Mouse (Mus musculus) embryonic facial prominence, embryonic 15.5 days (tissue): ENCODE results near the gene Gpr3. TPM values are rescaled to one million over a fixed set of nuclear protein-coding genes. Genes with fewer than 3 reads are reported as not detected.
A peak's percentile ranks its signal among the peaks of the same experiment; 100 is the strongest.

ENCODE experiments used
- ATAC-seq: fragments of 200-750 bp; cut with Nextera tagmentation; 2 replicates; pipeline ENCODE4 v1.8.0; 2017; ENCODE audit warnings: low read depth, moderate TSS enrichment; ENCODE audit not compliant: insufficient number of reproducible peaks, low FRiP score, low TSS enrichment
- H3K27ac ChIP-seq: fragments of 300-500 bp; sonication (generic); replicated peaks from 2 replicates; pipeline ENCODE4 v1.5.1; 2015; ENCODE audit warnings: mild to moderate bottlenecking, inconsistent platforms
- H3K27me3 ChIP-seq: fragments of 300-500 bp; sonication (generic); 2 replicates; pipeline ENCODE4 v1.6.1; 2015; ENCODE audit warnings: inconsistent platforms
- H3K36me3 ChIP-seq: fragments of 300-500 bp; sonication (generic); 2 replicates; pipeline ENCODE4 v1.6.1; 2015; ENCODE audit warnings: mild to moderate bottlenecking, inconsistent platforms
- H3K4me1 ChIP-seq: fragments of 300-500 bp; sonication (generic); 2 replicates; pipeline ENCODE4 v1.6.1; 2015; ENCODE audit warnings: inconsistent platforms
- H3K4me2 ChIP-seq: fragments of 300-500 bp; sonication (generic); replicated peaks from 2 replicates; pipeline ENCODE4 v1.6.1; 2015; ENCODE audit warnings: mild to moderate bottlenecking, inconsistent platforms
- H3K4me3 ChIP-seq: fragments of 300-500 bp; sonication (generic); replicated peaks from 2 replicates; pipeline ENCODE4 v1.5.1; 2015; ENCODE audit warnings: mild to moderate bottlenecking, inconsistent platforms
- H3K9ac ChIP-seq: fragments of 300-500 bp; sonication (generic); 2 replicates; pipeline ENCODE4 v1.6.1; 2015; ENCODE audit warnings: inconsistent platforms
- H3K9me3 ChIP-seq: fragments of 300-500 bp; sonication (generic); replicated peaks from 2 replicates; pipeline ENCODE4 v1.6.1; 2016; ENCODE audit warnings: inconsistent platforms
- WGBS: fragments of 180-500 bp; shearing (Covaris S2); methylation state at CpG from one replicate; pipeline ENCODE4 v1.1.7; 2015; 5-methylcytosine and 5-hydroxymethylcytosine counted together
- polyA plus RNA-seq: library from polyadenylated mRNA; unstranded; fragments of >200 nt; fragmentation: Nextera tagmentation; extraction: Ambion mirVana; gene quantifications from 2 replicates; pipeline ENCODE4 v1.2.1, GENCODE M21; 2015

The Gpr3 gene
- polyA plus RNA-seq, 1 experiment from 2014 or later, result 0.24 TPM

- 61% methylated on average over 13 of the region's 13 CpGs for WGBS
- H3K9ac ChIP-seq, result no peak overlapping the region
- no peak for ATAC-seq
- H3K9me3 ChIP-seq, result no peaks in the 10 kb centered on the region
- no peak overlapping the region for H3K4me3 ChIP-seq
- H3K4me2 ChIP-seq, result no peak overlapping the region
- peaks cover 77% of the 10 kb centered on the region for H3K27me3 ChIP-seq
- no peak overlapping the region for H3K27ac ChIP-seq
- H3K36me3 ChIP-seq, result no peaks in the 10 kb centered on the region
- peaks cover 22% of the 10 kb centered on the region for H3K4me1 ChIP-seq
Observed at GRCm38 (mm10) chr4:133247806-133248449, 35.6 kb upstream of the Gpr3 start.

- Histone ChIP-seq H3K4me3 (no peak overlapping the region), H3K27me3 (peaks cover 81% of the 10 kb centered on the region), H3K36me3 (no peaks in the 10 kb centered on the region), H3K27ac (no peak overlapping the region), H3K4me1 (peaks cover 24% of the 10 kb centered on the region), H3K4me2 (no peak overlapping the region), H3K9me3 (no peaks in the 10 kb centered on the region), H3K9ac (no peak overlapping the region)
- ATAC-seq, result no peak
- 26% methylated on average over 15 of the region's 15 CpGs for WGBS
Observed at GRCm38 (mm10) chr4:133247072-133247471, 34.7 kb upstream of the Gpr3 start.

- WGBS, result 60% methylated on average over 1 of the region's 1 CpGs
- Histone ChIP-seq H3K4me3 (no peak overlapping the region), H3K27me3 (peaks cover 55% of the 10 kb centered on the region), H3K27ac (no peak overlapping the region), H3K4me2 (no peak overlapping the region), H3K4me1 (peaks cover 17% of the 10 kb centered on the region), H3K9ac (no peak overlapping the region), H3K9me3 (no peaks in the 10 kb centered on the region), H3K36me3 (no peaks in the 10 kb centered on the region)
- no peak for ATAC-seq
Observed at GRCm38 (mm10) chr4:133244289-133244688, 32.0 kb upstream of the Gpr3 start.

- Histone ChIP-seq H3K27me3 (peaks cover 51% of the 10 kb centered on the region), H3K9me3 (no peaks in the 10 kb centered on the region), H3K4me2 (no peak overlapping the region), H3K36me3 (no peaks in the 10 kb centered on the region), H3K27ac (no peak overlapping the region), H3K9ac (no peak overlapping the region), H3K4me1 (peaks cover 17% of the 10 kb centered on the region), H3K4me3 (no peak overlapping the region)
- WGBS, result 42% methylated on average over 13 of the region's 13 CpGs
- no peak for ATAC-seq
Observed at GRCm38 (mm10) chr4:133243538-133243937, 31.2 kb upstream of the Gpr3 start.

GRCm38 (mm10) chr4:133242710-133243109, 30.4 kb upstream of the Gpr3 start:
- no peak for ATAC-seq
- 61% methylated on average over 9 of the region's 9 CpGs for WGBS
- Histone ChIP-seq H3K9me3 (no peaks in the 10 kb centered on the region), H3K27me3 (peaks cover 44% of the 10 kb centered on the region), H3K4me3 (no peak overlapping the region), H3K27ac (no peak overlapping the region), H3K4me2 (no peak overlapping the region), H3K9ac (no peak overlapping the region), H3K36me3 (no peaks in the 10 kb centered on the region), H3K4me1 (peaks cover 17% of the 10 kb centered on the region)

- peak overlapping the region; percentile 68 for H3K4me3 ChIP-seq
- no peak overlapping the region for H3K27ac ChIP-seq
- peaks cover 17% of the 10 kb centered on the region for H3K4me1 ChIP-seq
- ATAC-seq, result no peak
- H3K9ac ChIP-seq, result no peak overlapping the region
- H3K9me3 ChIP-seq, result no peaks in the 10 kb centered on the region
- WGBS, result 29% methylated on average over 11 of the region's 11 CpGs
- H3K4me2 ChIP-seq, result peak overlapping the region; percentile 95
- no peaks in the 10 kb centered on the region for H3K36me3 ChIP-seq
- peaks cover 36% of the 10 kb centered on the region for H3K27me3 ChIP-seq
Observed at GRCm38 (mm10) chr4:133241910-133242309, 29.6 kb upstream of the Gpr3 start.

GRCm38 (mm10) chr4:133240934-133241908, 28.9 kb upstream of the Gpr3 start:
- WGBS, result under 1% methylated on average over 70 of the region's 78 CpGs
- H3K9ac ChIP-seq, result peak overlapping the region; percentile 65
- peak; percentile 92 for ATAC-seq
- H3K4me1 ChIP-seq, result peaks cover 17% of the 10 kb centered on the region
- H3K36me3 ChIP-seq, result no peaks in the 10 kb centered on the region
- peak overlapping the region; percentile 68 for H3K4me3 ChIP-seq
- H3K4me2 ChIP-seq, result peak overlapping the region; percentile 95
- H3K9me3 ChIP-seq, result no peaks in the 10 kb centered on the region
- peaks cover 30% of the 10 kb centered on the region for H3K27me3 ChIP-seq
- peak overlapping the region; percentile 91 for H3K27ac ChIP-seq

GRCm38 (mm10) chr4:133240490-133240921, 28.2 kb upstream of the Gpr3 start, which contains the start of gene Map3k6:
TSS of gene Map3k6 (plus strand) at chr4:133240818.
- H3K4me2 ChIP-seq, result peak within 1 kb of the TSS; percentile 95
- peaks cover 26% of the 10 kb centered on the region for H3K27me3 ChIP-seq
- peak within 1 kb of the TSS; percentile 91 for H3K27ac ChIP-seq
- H3K4me3 ChIP-seq, result peak within 1 kb of the TSS; percentile 68
- H3K9me3 ChIP-seq, result no peaks in the 10 kb centered on the region
- ATAC-seq, result peak; percentile 30; the same call in 1 of the 2 replicates
- H3K9ac ChIP-seq, result peak within 1 kb of the TSS; percentile 65
- peaks cover 17% of the 10 kb centered on the region for H3K4me1 ChIP-seq
- WGBS, result 11% methylated on average over 16 of the region's 16 CpGs
- H3K36me3 ChIP-seq, result no peaks in the 10 kb centered on the region

- 75% methylated on average over 4 of the region's 4 CpGs for WGBS
- no peaks in the 10 kb centered on the region for H3K9me3 ChIP-seq
- ATAC-seq, result no peak
- peaks cover 17% of the 10 kb centered on the region for H3K4me1 ChIP-seq
- H3K27me3 ChIP-seq, result peaks cover 10% of the 10 kb centered on the region
- no peak overlapping the region for H3K4me3 ChIP-seq
- no peak overlapping the region for H3K27ac ChIP-seq
- H3K4me2 ChIP-seq, result no peak overlapping the region
- no peak overlapping the region for H3K9ac ChIP-seq
- H3K36me3 ChIP-seq, result no peaks in the 10 kb centered on the region
Observed at GRCm38 (mm10) chr4:133237911-133238310, 25.6 kb upstream of the Gpr3 start.

- Histone ChIP-seq H3K9me3 (no peaks in the 10 kb centered on the region), H3K4me1 (peaks cover 3% of the 10 kb centered on the region), H3K36me3 (no peaks in the 10 kb centered on the region), H3K27me3 (no peaks in the 10 kb centered on the region; the same call in 1 of the 2 replicates), H3K27ac (no peak overlapping the region), H3K9ac (no peak overlapping the region), H3K4me3 (no peak overlapping the region), H3K4me2 (no peak overlapping the region)
- 77% methylated on average over 5 of the region's 5 CpGs for WGBS
- no peak for ATAC-seq
Observed at GRCm38 (mm10) chr4:133235415-133235814, 23.1 kb upstream of the Gpr3 start.

GRCm38 (mm10) chr4:133234771-133235170, 22.4 kb upstream of the Gpr3 start:
- 0 out of 2 replicates have a peak, but pooled peaks cover 3% of the 10 kb centered on the region for H3K4me1 ChIP-seq
- no peaks in the 10 kb centered on the region; the same call in 1 of the 2 replicates for H3K27me3 ChIP-seq
- H3K4me3 ChIP-seq, result no peak overlapping the region
- 53% methylated on average over 5 of the region's 5 CpGs for WGBS
- H3K4me2 ChIP-seq, result no peak overlapping the region
- ATAC-seq, result no peak
- no peak overlapping the region for H3K9ac ChIP-seq
- H3K27ac ChIP-seq, result no peak overlapping the region
- no peaks in the 10 kb centered on the region for H3K9me3 ChIP-seq
- H3K36me3 ChIP-seq, result no peaks in the 10 kb centered on the region
